ENCODE assay signal across 9 mouse cellular contexts in genomic region chr1:91017111-91017758, GRCm38 (mm10). TPM values are rescaled to one million over a fixed set of nuclear protein-coding genes. Genes with fewer than 3 reads are reported as not detected.
DNase-seq lines count a peak whose midpoint lies in the region; ATAC-seq lines count a peak whose summit lies in the region.
"Had no signal": no experiment of that assay in that cellular context is flagged by ENCODE, and none has a peak within 500 bp of the region (broad histone marks: within the 10 kb centered on the region; RNA-seq: fewer than 3 reads in every experiment).

No protein-coding gene starts in this region.

- peak; percentile 76 for ATAC-seq in embryonic facial prominence, embryonic 12.5 days (ENCODE audit: insufficient number of reproducible peaks, insufficient read depth, low FRiP score, low TSS enrichment)
- no peak for ATAC-seq in midbrain, embryonic 14.5 days (ENCODE audit: low FRiP score, low TSS enrichment)

- H3K4me2 ChIP-seq in embryonic facial prominence, embryonic 12.5 days (replicated peaks) = peak overlapping the region; percentile 18
- H3K4me2 ChIP-seq in midbrain, embryonic 14.5 days (ENCODE audit: low read length) = peak overlapping the region; percentile 20; the same call in 1 of the 2 replicates

- no peak overlapping the region for H3K4me3 ChIP-seq in embryonic facial prominence, embryonic 12.5 days
- H3K4me3 ChIP-seq in midbrain, embryonic 14.5 days (replicated peaks; ENCODE audit: low read depth, low read length) = no peak overlapping the region

- no peak overlapping the region for H3K27ac ChIP-seq in embryonic facial prominence, embryonic 12.5 days
- no peak overlapping the region for H3K27ac ChIP-seq in midbrain, embryonic 14.5 days (replicated peaks; ENCODE audit: low read depth, low read length)

- intact Hi-C loops in heart, postnatal 10 days (cut with DNase I) = loop anchor here (5.0 kb wide), 1 partner anchor 45 kb away; no protein-coding TSS in a partner anchor

- peak; percentile 38 to 50 for DNase-seq in layer of hippocampus, postnatal 10 days (ENCODE audit: low spot score in 2 of 2)
- no peak for DNase-seq in layer of hippocampus, postnatal 25 days (ENCODE audit: extremely low spot score in 1 of 2, low spot score in 1 of 2)
- peak; percentile 81 to 84 for DNase-seq in heart, postnatal 10 days
- DNase-seq in kidney, postnatal 25 days = peak; percentile 47 to 73
- peak; percentile 29 for DNase-seq in midbrain, embryonic 14.5 days
- DNase-seq in thymus, postnatal 14 days = no peak
- no peak for DNase-seq in urinary bladder, postnatal 10 days (ENCODE audit: low spot score)

- H3K36me3 ChIP-seq in embryonic facial prominence, embryonic 12.5 days = no peaks in the 10 kb centered on the region
- no peaks in the 10 kb centered on the region for H3K36me3 ChIP-seq in midbrain, embryonic 14.5 days (ENCODE audit: control insufficient read depth, insufficient read depth, low read length)

- no peaks in the 10 kb centered on the region for H3K9me3 ChIP-seq in embryonic facial prominence, embryonic 12.5 days
- no peaks in the 10 kb centered on the region for H3K9me3 ChIP-seq in midbrain, embryonic 14.5 days (ENCODE audit: control insufficient read depth, low read length)

- no peak overlapping the region for H3K9ac ChIP-seq in embryonic facial prominence, embryonic 12.5 days
- no peak overlapping the region for H3K9ac ChIP-seq in midbrain, embryonic 14.5 days (replicated peaks; ENCODE audit: low read length)

- H3K27me3 ChIP-seq in embryonic facial prominence, embryonic 12.5 days = no peaks in the 10 kb centered on the region
- H3K27me3 ChIP-seq in midbrain, embryonic 14.5 days (ENCODE audit: control insufficient read depth, insufficient read depth, low read length) = no peaks in the 10 kb centered on the region

- H3K4me1 ChIP-seq in embryonic facial prominence, embryonic 12.5 days = peaks cover 16% of the 10 kb centered on the region
- H3K4me1 ChIP-seq in midbrain, embryonic 14.5 days (ENCODE audit: control insufficient read depth, insufficient read depth, low read length) = peaks cover 6% of the 10 kb centered on the region; the same call in 1 of the 2 replicates

- WGBS in embryonic facial prominence, embryonic 12.5 days = 20% methylated on average over 20 of the region's 20 CpGs
- WGBS in midbrain, embryonic 14.5 days = 22% methylated on average over 20 of the region's 20 CpGs

RNA-seq across cellular contexts. Expression of gene Lrrfip1, which starts 18.7 kb away (rescaled TPM):
- total RNA-seq in layer of hippocampus, postnatal 10 days (2021) = 10 to 100 TPM; 73.9 to 88.3 TPM
- 10 to 100 TPM; 64.0 to 74.4 TPM for total RNA-seq in layer of hippocampus, postnatal 25 days (2021)
- 29.4 and 33.0 TPM in 2 replicates for polyA plus RNA-seq in embryonic facial prominence, embryonic 12.5 days (2016; fragmentation: Nextera tagmentation; extraction: Ambion mirVana)
- 100 to 1,000 TPM; 172 to 186 TPM for total RNA-seq in heart, postnatal 10 days (2021)
- 30.1 and 32.1 TPM in 2 replicates for polyA plus RNA-seq in midbrain, embryonic 14.5 days (2014; fragmentation: Nextera tagmentation; extraction: Ambion mirVana)

RNA-seq across cellular contexts. Expression of gene Rab17, which starts 47.8 kb away (rescaled TPM):
- total RNA-seq in layer of hippocampus, postnatal 10 days (2021) = under 1 TPM in 1 of 2 experiments, not detected in 1; 0.40 TPM
- total RNA-seq in layer of hippocampus, postnatal 25 days (2021) = not detected
- polyA plus RNA-seq in embryonic facial prominence, embryonic 12.5 days (2016; fragmentation: Nextera tagmentation; extraction: Ambion mirVana) = 0.74 and 1.5 TPM in 2 replicates
- total RNA-seq in heart, postnatal 10 days (2021) = 1 to 10 TPM; 3.8 to 5.0 TPM
- 0.30 TPM in 1 of 2 replicates, not detected in the other for polyA plus RNA-seq in midbrain, embryonic 14.5 days (2014; fragmentation: Nextera tagmentation; extraction: Ambion mirVana)
- total RNA-seq: MEL had no signal

Comparison
In these comparisons a context has a peak if more than half of its experiments do, and no peak if none do; other contexts are left out.
1. DNase-seq: peak in layer of hippocampus, postnatal 10 days (2 of 2), heart, postnatal 10 days (2 of 2), kidney, postnatal 25 days (2 of 2) and midbrain, embryonic 14.5 days (single experiment); none in layer of hippocampus, postnatal 25 days (0 of 2), thymus, postnatal 14 days (single experiment) and urinary bladder, postnatal 10 days (single experiment).